Mouse (Mus musculus): ENCODE results near the gene Usp5. TPM values are rescaled to one million over a fixed set of nuclear protein-coding genes. Genes with fewer than 3 reads are reported as not detected.

The Usp5 gene
- polyA plus RNA-seq (2014; fragmentation: Nextera tagmentation; extraction: Ambion mirVana): 162 and 171 TPM in 2 replicates

DNA sequence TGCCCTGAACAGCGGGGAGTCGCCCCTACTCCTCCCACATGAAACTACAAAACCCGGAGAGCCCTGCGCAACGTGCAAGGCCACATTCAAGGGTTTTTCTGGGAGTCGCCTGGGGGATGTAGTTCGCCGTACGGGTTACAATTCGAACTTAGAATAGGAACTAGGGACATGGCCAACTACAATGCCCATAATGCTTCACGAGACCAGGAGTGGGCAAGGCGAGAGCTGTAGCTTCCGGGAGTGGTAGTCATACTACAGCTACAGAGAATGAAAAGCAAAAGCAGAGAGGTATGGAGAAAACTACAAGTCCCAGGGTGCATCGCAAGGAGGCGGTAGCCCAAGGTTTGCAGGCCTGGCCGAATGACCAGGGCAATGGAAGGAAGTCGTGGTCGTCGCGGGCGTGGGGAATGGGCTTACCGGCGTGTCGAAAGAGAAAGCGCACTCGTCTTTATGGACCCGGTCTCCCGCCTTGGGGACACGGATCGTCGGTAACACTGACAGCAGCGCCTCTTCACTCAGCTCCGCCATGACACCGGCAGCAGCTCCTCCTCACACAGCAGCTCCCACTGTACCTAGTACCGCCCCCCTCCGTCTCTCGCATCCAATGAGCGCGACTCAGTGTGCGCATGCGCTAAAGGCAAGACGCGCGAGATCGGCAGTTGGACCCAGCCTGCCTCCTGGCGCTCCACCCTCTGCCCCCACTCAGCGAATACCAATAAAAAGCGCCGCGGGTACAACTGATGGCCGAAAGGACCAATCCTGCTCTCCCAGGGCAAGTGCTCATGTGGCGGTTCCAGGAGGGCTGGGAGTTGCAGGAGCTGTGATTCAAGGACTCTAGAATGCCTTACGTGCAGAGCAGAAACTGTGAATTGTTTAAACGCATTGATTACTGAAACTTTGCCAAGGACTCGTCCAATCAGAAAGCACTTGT lies at the start of gene Usp5, which contains the start of gene Cdca3:
TSS of gene Usp5 (minus strand) at position 617 of the 931 bp plus-strand sequence.
TSS of gene Cdca3 (plus strand) at position 680 of the 931 bp plus-strand sequence.
- Histone ChIP-seq H3K4me3 (ENCODE audit: low read depth, low read length) (peak within 1 kb of the TSS; percentile 47), H3K9ac (replicated peaks; ENCODE audit: low read depth, low read length) (peak within 1 kb of the TSS; percentile 60), H3K27ac (ENCODE audit: low read depth, low read length) (peak within 1 kb of the TSS; percentile 78), H3K27me3 (ENCODE audit: control insufficient read depth, insufficient read depth, low read length) (no peaks in the 10 kb centered on the region), H3K36me3 (ENCODE audit: control insufficient read depth, insufficient read depth, low read length) (peaks cover 19% of the 10 kb centered on the region), H3K9me3 (ENCODE audit: control insufficient read depth, low read length) (no peaks in the 10 kb centered on the region), H3K4me2 (ENCODE audit: low read depth, low read length) (peak within 1 kb of the TSS; percentile 65), H3K4me1 (ENCODE audit: control insufficient read depth, insufficient read depth, low read length) (peaks cover 16% of the 10 kb centered on the region)
- WGBS: under 1% methylated on average over 55 of the region's 55 CpGs
- ATAC-seq (ENCODE audit: low read depth): peak; percentile 94

DNA sequence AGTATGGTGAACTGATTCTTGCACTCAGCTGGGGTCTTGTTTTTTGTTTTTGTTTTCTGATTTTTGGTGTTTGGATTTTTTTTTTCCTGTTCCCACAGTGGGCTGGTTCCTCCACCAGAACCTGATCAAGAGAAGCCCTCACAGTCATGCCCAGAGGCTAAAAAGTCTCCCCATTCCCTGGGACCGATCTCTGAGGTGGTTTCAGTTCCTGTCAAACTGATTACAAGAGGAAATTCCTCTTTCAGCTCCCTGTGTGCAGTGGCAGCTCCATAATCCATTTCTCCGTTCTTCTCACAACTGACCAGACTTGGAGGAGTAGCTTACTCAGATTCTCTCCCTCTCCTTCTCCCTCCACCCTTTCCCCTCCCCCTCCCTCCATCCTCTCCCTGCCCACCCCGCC lies 45.1 kb upstream of the Usp5 start:
- Histone ChIP-seq H3K9ac (replicated peaks; ENCODE audit: low read depth, low read length) (no peak overlapping the region), H3K36me3 (ENCODE audit: control insufficient read depth, insufficient read depth, low read length) (no peaks in the 10 kb centered on the region), H3K4me1 (ENCODE audit: control insufficient read depth, insufficient read depth, low read length) (no peaks in the 10 kb centered on the region), H3K27ac (ENCODE audit: low read depth, low read length) (no peak overlapping the region), H3K9me3 (ENCODE audit: control insufficient read depth, low read length) (no peaks in the 10 kb centered on the region), H3K27me3 (ENCODE audit: control insufficient read depth, insufficient read depth, low read length) (no peaks in the 10 kb centered on the region), H3K4me3 (ENCODE audit: low read depth, low read length) (no peak overlapping the region), H3K4me2 (ENCODE audit: low read depth, low read length) (no peak overlapping the region)
- ATAC-seq (ENCODE audit: low read depth): no peak
- WGBS: 64% methylated on average over 3 of the region's 3 CpGs

DNA sequence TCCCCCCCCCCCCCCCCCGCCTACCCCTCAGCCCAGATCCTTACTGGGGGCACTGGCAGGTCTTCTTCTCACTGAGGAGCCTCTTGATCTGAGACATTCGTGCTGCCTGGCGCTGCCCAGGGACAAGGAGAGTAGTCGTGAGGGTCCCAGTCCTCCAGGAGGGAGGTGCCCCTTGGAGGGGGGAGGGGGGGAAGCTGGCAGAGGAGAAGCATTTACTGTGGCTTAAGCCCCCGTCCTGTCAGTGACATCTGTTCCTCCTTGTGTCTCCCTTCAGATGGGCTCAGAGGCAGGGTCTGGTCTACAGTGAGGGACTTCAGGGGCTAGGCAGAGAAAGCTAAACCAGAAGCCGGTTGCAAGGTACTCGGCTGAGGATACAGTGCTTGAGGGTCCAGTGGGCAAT lies 37.3 kb upstream of the Usp5 start:
- H3K4me1 ChIP-seq (ENCODE audit: control insufficient read depth, insufficient read depth, low read length): peaks cover 28% of the 10 kb centered on the region
- no peak overlapping the region for H3K4me2 ChIP-seq (ENCODE audit: low read depth, low read length)
- no peak overlapping the region for H3K4me3 ChIP-seq (ENCODE audit: low read depth, low read length)
- H3K9me3 ChIP-seq (ENCODE audit: control insufficient read depth, low read length): no peaks in the 10 kb centered on the region
- H3K36me3 ChIP-seq (ENCODE audit: control insufficient read depth, insufficient read depth, low read length): no peaks in the 10 kb centered on the region
- 69% methylated on average over 6 of the region's 7 CpGs for WGBS
- no peak overlapping the region for H3K9ac ChIP-seq (replicated peaks; ENCODE audit: low read depth, low read length)
- H3K27me3 ChIP-seq (ENCODE audit: control insufficient read depth, insufficient read depth, low read length): no peaks in the 10 kb centered on the region
- no peak for ATAC-seq (ENCODE audit: low read depth)
- no peak overlapping the region for H3K27ac ChIP-seq (ENCODE audit: low read depth, low read length)

DNA sequence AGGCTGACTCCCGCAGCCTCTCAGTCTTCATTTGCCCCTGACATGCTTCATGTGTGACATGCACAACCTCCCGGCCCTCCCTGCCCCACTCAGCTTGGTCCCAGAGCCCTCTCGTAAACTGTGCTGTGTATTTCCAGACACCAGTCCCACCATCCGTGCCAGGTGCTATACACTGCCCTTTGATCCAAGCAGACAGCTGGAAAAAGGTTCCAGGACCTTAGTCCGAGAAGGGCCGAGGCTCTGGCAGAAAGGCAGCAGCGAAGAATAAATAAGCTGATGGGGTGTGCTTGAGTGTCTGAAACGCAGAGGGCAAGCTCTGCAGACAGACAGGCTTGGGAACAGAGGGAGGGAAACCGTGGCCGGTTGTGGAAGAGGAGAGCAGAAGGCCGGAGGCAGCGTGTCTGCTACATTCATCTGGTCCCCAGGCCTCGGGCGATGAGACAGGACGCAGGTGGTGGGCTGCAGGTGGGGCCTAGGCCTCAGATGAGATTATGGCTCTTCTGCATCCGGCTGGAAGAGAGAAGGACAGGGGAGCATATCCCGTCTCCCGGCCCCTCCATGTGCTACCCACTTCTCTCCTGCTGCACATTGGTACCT lies 36.6 kb upstream of the Usp5 start:
- 44% methylated on average over 18 of the region's 18 CpGs for WGBS
- Histone ChIP-seq H3K27me3 (ENCODE audit: control insufficient read depth, insufficient read depth, low read length) (no peaks in the 10 kb centered on the region), H3K9ac (replicated peaks; ENCODE audit: low read depth, low read length) (0 out of 2 replicates have a peak overlapping the region, but pooled peaks have one; percentile 21)

DNA sequence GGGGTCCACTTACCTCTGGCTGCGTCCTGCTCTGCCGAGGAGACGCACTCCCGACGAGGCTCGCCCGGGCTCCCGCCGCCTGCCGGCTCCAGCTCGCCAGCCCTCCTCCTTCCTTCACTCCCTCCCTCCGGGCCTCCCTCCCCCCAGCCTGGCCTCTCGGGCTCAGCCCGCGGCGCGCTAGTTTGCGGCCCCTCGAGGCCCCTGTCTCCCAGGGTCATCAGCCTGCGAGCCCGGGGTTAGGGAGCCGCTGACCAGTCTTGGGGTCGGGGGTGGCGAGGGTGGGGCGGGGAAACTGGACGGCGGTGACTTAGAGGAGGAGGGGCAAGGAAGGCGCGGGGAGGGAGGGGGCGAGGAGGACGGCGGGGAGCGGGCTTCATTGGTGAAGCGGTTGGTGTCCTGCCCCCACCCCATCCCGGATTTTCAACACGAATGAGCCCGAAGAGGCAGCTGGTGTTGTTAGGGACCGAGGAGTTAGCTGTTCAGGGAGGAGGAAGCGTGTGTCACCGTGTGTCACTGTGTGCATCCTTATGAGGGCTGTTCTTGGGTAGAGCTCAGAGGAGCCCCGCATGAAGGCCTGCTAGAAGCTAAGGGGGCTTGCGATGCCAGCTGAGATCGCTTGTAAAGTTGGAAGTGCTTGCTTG lies 34.5 kb upstream of the Usp5 start, which contains the start of gene Gpr162:
TSS of gene Gpr162 (minus strand) at position 326 of the 641 bp plus-strand sequence.
- peak within 1 kb of the TSS; percentile 78 for H3K4me2 ChIP-seq (ENCODE audit: low read depth, low read length)
- WGBS: 2% methylated on average over 37 of the region's 43 CpGs
- H3K27ac ChIP-seq (ENCODE audit: low read depth, low read length): peak within 1 kb of the TSS; percentile 93
- ATAC-seq (ENCODE audit: low read depth): peak; percentile 72
- H3K4me1 ChIP-seq (ENCODE audit: control insufficient read depth, insufficient read depth, low read length): peaks cover 49% of the 10 kb centered on the region
- peak within 1 kb of the TSS; percentile 76 for H3K4me3 ChIP-seq (ENCODE audit: low read depth, low read length)
- H3K27me3 ChIP-seq (ENCODE audit: control insufficient read depth, insufficient read depth, low read length): no peaks in the 10 kb centered on the region
- H3K36me3 ChIP-seq (ENCODE audit: control insufficient read depth, insufficient read depth, low read length): no peaks in the 10 kb centered on the region
- peak within 1 kb of the TSS; percentile 92 for H3K9ac ChIP-seq (replicated peaks; ENCODE audit: low read depth, low read length)
- H3K9me3 ChIP-seq (ENCODE audit: control insufficient read depth, low read length): no peaks in the 10 kb centered on the region

More for the DNA sequence above, 36.6 kb upstream of the Usp5 start:
- ATAC-seq (ENCODE audit: low read depth): no peak
- peaks cover 35% of the 10 kb centered on the region for H3K4me1 ChIP-seq (ENCODE audit: control insufficient read depth, insufficient read depth, low read length)
- no peak overlapping the region for H3K4me3 ChIP-seq (ENCODE audit: low read depth, low read length)
- no peak overlapping the region for H3K27ac ChIP-seq (ENCODE audit: low read depth, low read length)
- H3K9me3 ChIP-seq (ENCODE audit: control insufficient read depth, low read length): no peaks in the 10 kb centered on the region
- no peaks in the 10 kb centered on the region for H3K36me3 ChIP-seq (ENCODE audit: control insufficient read depth, insufficient read depth, low read length)
- no peak overlapping the region for H3K4me2 ChIP-seq (ENCODE audit: low read depth, low read length)

DNA sequence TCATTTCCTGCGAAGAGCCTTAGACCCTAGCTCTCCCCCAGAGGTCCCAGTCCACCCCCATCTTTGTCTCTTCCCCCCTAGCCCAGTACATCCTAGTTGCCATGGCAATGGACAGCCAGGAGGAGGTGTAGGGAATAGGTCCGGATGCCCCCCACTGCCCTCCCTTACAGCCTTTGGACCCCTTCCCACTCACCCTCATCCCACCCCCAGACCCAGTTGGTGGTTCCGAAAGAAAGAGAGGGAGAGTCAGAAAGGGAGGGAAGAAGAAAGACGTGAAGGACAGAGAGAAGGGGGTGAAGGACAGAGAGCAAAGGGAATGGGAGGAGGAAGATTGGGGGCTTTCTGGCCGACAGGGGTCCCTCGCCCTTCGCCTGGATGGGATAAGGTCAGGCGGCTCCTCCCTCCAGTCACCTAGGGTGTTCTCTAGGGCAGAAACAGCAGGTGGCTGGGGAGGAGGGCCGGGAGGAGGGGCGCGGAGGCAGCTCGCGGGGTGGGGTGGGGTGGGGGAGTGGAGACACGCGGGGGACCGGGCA lies 33.9 kb upstream of the Usp5 start:
- Histone ChIP-seq H3K4me1 (ENCODE audit: control insufficient read depth, insufficient read depth, low read length) (peaks cover 53% of the 10 kb centered on the region), H3K27me3 (ENCODE audit: control insufficient read depth, insufficient read depth, low read length) (no peaks in the 10 kb centered on the region), H3K4me3 (ENCODE audit: low read depth, low read length) (peak overlapping the region; percentile 76), H3K36me3 (ENCODE audit: control insufficient read depth, insufficient read depth, low read length) (no peaks in the 10 kb centered on the region), H3K9me3 (ENCODE audit: control insufficient read depth, low read length) (no peaks in the 10 kb centered on the region), H3K4me2 (ENCODE audit: low read depth, low read length) (peak overlapping the region; percentile 78), H3K27ac (ENCODE audit: low read depth, low read length) (peak overlapping the region; percentile 93), H3K9ac (replicated peaks; ENCODE audit: low read depth, low read length) (peak overlapping the region; percentile 92)
- ATAC-seq (ENCODE audit: low read depth): peak; percentile 32
- WGBS: 0% methylated on average over 11 of the region's 16 CpGs

DNA sequence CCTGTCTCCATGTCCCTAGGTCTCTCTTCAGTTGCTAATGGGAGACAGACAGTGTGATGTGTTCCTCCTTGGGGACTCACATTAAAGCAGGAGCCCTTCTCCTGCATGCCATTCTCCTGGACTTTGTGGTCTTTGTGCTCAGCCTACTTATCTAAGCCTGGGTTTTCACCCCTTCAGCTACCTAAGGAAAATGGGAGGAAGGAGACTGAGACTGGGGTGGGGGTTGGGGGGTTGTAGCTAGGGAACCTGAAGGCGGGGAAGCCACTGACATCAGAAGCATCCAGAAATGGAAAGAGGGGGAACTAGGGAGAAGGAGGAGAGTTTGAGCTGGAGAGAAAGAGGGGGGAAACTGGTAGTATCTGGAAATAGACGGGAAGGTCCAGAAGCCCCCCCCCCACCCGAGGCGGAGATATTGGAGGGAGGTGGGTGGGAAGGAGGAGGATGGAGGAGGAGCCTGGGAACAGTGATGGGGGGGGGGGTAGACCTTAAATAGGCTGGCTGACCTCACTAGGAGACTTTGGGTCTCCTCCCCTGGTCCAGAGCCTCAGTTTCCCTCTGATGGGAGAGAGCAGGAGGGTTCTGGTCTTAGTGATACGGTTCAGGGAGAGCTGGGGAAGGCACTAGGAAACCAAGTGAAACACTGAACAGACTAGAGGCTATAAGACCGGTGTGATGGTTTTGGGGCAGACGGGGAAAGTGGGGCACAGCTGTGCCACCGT lies 33.3 kb upstream of the Usp5 start:
- H3K27me3 ChIP-seq (ENCODE audit: control insufficient read depth, insufficient read depth, low read length): no peaks in the 10 kb centered on the region
- peak overlapping the region; percentile 76 for H3K4me3 ChIP-seq (ENCODE audit: low read depth, low read length)
- peak overlapping the region; percentile 92 for H3K9ac ChIP-seq (replicated peaks; ENCODE audit: low read depth, low read length)
- H3K4me2 ChIP-seq (ENCODE audit: low read depth, low read length): peak overlapping the region; percentile 78
- WGBS: 12% methylated on average over 8 of the region's 8 CpGs
- ATAC-seq (ENCODE audit: low read depth): peak; percentile 1; the same call in 1 of the 2 replicates
- H3K36me3 ChIP-seq (ENCODE audit: control insufficient read depth, insufficient read depth, low read length): no peaks in the 10 kb centered on the region
- no peaks in the 10 kb centered on the region for H3K9me3 ChIP-seq (ENCODE audit: control insufficient read depth, low read length)
- peak overlapping the region; percentile 93 for H3K27ac ChIP-seq (ENCODE audit: low read depth, low read length)
- H3K4me1 ChIP-seq (ENCODE audit: control insufficient read depth, insufficient read depth, low read length): peaks cover 54% of the 10 kb centered on the region

DNA sequence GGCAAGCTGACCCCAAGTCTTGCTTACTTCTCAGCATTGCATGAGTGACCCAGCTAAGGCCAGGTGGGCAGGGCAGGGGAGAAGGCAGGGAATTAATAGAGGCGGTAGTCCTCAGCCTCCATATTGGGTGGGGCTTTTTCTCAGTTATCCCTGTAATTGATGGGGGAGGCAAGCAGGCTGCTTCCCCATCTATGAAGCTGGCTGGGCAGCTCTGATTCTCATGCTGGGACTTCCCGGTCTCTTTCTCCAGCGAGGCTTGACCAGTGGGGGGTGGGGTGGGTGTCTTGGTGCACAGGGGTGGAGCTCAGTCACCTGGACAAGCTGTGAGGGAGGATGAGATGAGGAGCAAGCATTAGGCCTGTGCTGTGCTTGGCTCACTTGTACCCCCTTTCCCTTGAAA lies 32.5 kb upstream of the Usp5 start:
- H3K4me1 ChIP-seq (ENCODE audit: control insufficient read depth, insufficient read depth, low read length): peaks cover 54% of the 10 kb centered on the region
- H3K9ac ChIP-seq (replicated peaks; ENCODE audit: low read depth, low read length): peak overlapping the region; percentile 32; the same call in 1 of the 2 replicates
- 36% methylated on average over 3 of the region's 3 CpGs for WGBS
- H3K27ac ChIP-seq (ENCODE audit: low read depth, low read length): 0 out of 2 replicates have a peak overlapping the region, but pooled peaks have one; percentile 28
- peak overlapping the region; percentile 76; the same call in 1 of the 2 replicates for H3K4me3 ChIP-seq (ENCODE audit: low read depth, low read length)
- peak overlapping the region; percentile 78 for H3K4me2 ChIP-seq (ENCODE audit: low read depth, low read length)
- H3K9me3 ChIP-seq (ENCODE audit: control insufficient read depth, low read length): no peaks in the 10 kb centered on the region
- ATAC-seq (ENCODE audit: low read depth): no peak
- H3K36me3 ChIP-seq (ENCODE audit: control insufficient read depth, insufficient read depth, low read length): no peaks in the 10 kb centered on the region
- H3K27me3 ChIP-seq (ENCODE audit: control insufficient read depth, insufficient read depth, low read length): no peaks in the 10 kb centered on the region
